Mouse (Mus musculus) cerebellum, adult (tissue): ENCODE results near the gene Ston2.

Experiments used
- ATAC-seq: cut with Nextera tagmentation; 2 replicates; pipeline ENCODE4 v1.9.2; 2017; ENCODE audit warnings: mild to moderate bottlenecking, moderate library complexity, mixed read lengths; ENCODE audit not compliant: insufficient number of reproducible peaks, low FRiP score, low TSS enrichment

Ston2 gene

GRCm38 (mm10) chr12:91787959-91788437 lies at the start of gene Ston2:
Gene Ston2, minus strand, starts transcription at chr12:91788387.
- ATAC-seq = no peak

- ATAC-seq = no peak
These were observed 49.3 kb upstream of the Ston2 start for GRCm38 (mm10) chr12:91837401-91838065.

- ATAC-seq = no peak
These were observed 45.7 kb upstream of the Ston2 start for GRCm38 (mm10) chr12:91833939-91834333.

- no peak for ATAC-seq
These were observed 45.2 kb upstream of the Ston2 start for GRCm38 (mm10) chr12:91833237-91833938.

GRCm38 (mm10) chr12:91831410-91831809 lies 43.2 kb upstream of the Ston2 start:
- ATAC-seq = no peak

- ATAC-seq = no peak
These were observed 32.3 kb upstream of the Ston2 start for GRCm38 (mm10) chr12:91820461-91820860.

GRCm38 (mm10) chr12:91818726-91819125 lies 30.5 kb upstream of the Ston2 start:
- no peak for ATAC-seq

GRCm38 (mm10) chr12:91815990-91816389 lies 27.8 kb upstream of the Ston2 start:
- ATAC-seq = peak; percentile 70; the same call in 1 of the 2 replicates

GRCm38 (mm10) chr12:91815552-91815951 lies 27.4 kb upstream of the Ston2 start:
- ATAC-seq = no peak

- ATAC-seq = no peak
These were observed 20.7 kb upstream of the Ston2 start for GRCm38 (mm10) chr12:91808911-91809310.

- no peak for ATAC-seq
These were observed 19.6 kb upstream of the Ston2 start for GRCm38 (mm10) chr12:91807761-91808160.

GRCm38 (mm10) chr12:91807095-91807494 lies 18.9 kb upstream of the Ston2 start:
- ATAC-seq = no peak

GRCm38 (mm10) chr12:91804262-91804661 lies 16.1 kb upstream of the Ston2 start:
- no peak for ATAC-seq

- no peak for ATAC-seq
These were observed 15.2 kb upstream of the Ston2 start for GRCm38 (mm10) chr12:91803207-91803932.

- ATAC-seq = no peak
These were observed 14.5 kb upstream of the Ston2 start for GRCm38 (mm10) chr12:91802586-91803206.

GRCm38 (mm10) chr12:91800861-91801385 lies 12.7 kb upstream of the Ston2 start:
- ATAC-seq = no peak

GRCm38 (mm10) chr12:91799821-91800335 lies 11.7 kb upstream of the Ston2 start:
- no peak for ATAC-seq

- ATAC-seq = no peak
These were observed 11.2 kb upstream of the Ston2 start for GRCm38 (mm10) chr12:91799379-91799773.

GRCm38 (mm10) chr12:91798720-91799378 lies 10.7 kb upstream of the Ston2 start:
- ATAC-seq = no peak

GRCm38 (mm10) chr12:91796774-91797173 lies 8.6 kb upstream of the Ston2 start:
- no peak for ATAC-seq
